Mouse (Mus musculus): ENCODE data around the gene Ptprt. TPM values are rescaled to one million over a fixed set of nuclear protein-coding genes. Genes with fewer than 3 reads are reported as not detected.

Ptprt gene
- polyA plus RNA-seq, 1 experiment: 0.05 TPM

DNA sequence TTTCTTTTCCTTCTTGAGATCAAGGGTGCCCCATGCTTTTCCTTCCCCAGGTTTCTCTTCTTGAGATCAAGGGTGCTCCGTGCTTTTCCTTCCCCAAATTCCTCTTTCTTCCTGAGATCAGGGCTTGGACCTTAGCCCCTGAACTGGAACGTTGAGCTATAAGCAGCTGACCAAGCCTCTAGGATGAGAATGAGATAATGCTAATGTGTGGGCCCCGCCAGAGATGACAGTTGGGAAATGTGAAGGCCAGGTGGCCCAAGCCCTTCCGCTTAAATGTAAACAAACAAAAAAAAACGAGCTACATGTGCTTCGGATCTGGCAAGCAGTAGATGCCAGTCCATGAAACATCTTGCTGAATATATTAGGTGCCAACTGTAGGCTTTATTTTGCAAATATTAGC is 266.3 kb downstream of the Ptprt start:
- Histone ChIP-seq H3K4me3 (ENCODE audit: insufficient read depth, low read depth, low read length) (no peak overlapping the region), H3K4me1 (ENCODE audit: control insufficient read depth, insufficient read depth, low read length) (no peaks in the 10 kb centered on the region), H3K27ac (ENCODE audit: insufficient read depth, low read depth, low read length) (no peak overlapping the region), H3K36me3 (ENCODE audit: control insufficient read depth, insufficient read depth, low read length) (no peaks in the 10 kb centered on the region), H3K27me3 (replicated peaks; ENCODE audit: control insufficient read depth, insufficient read depth, low read length) (no peaks in the 10 kb centered on the region)
- WGBS: 58% methylated on average over 6 of the region's 6 CpGs
- no peak for TF ChIP-seq CTCF (conservative IDR thresholded peaks at IDR 0.05; ENCODE audit: insufficient read depth, insufficient read length, low read depth, low read length)
- TF ChIP-seq POLR2A (IDR thresholded peaks at IDR 0.05; ENCODE audit: low read depth, low read length): no peak
- DNase-seq: no peak

GRCm38 (mm10) chr2:162391834-162392233 is 269.1 kb downstream of the Ptprt start:
- H3K36me3 ChIP-seq (ENCODE audit: control insufficient read depth, insufficient read depth, low read length): no peaks in the 10 kb centered on the region
- WGBS: 57% methylated on average over 4 of the region's 4 CpGs
- no peaks in the 10 kb centered on the region for H3K27me3 ChIP-seq (replicated peaks; ENCODE audit: control insufficient read depth, insufficient read depth, low read length)
- no peak for DNase-seq
- no peak overlapping the region for H3K27ac ChIP-seq (ENCODE audit: insufficient read depth, low read depth, low read length)
- no peak overlapping the region for H3K4me3 ChIP-seq (ENCODE audit: insufficient read depth, low read depth, low read length)
- TF ChIP-seq CTCF (conservative IDR thresholded peaks at IDR 0.05; ENCODE audit: insufficient read depth, insufficient read length, low read depth, low read length) (no peak), POLR2A (IDR thresholded peaks at IDR 0.05; ENCODE audit: low read depth, low read length) (no peak)
- H3K4me1 ChIP-seq (ENCODE audit: control insufficient read depth, insufficient read depth, low read length): no peaks in the 10 kb centered on the region

GRCm38 (mm10) chr2:162377309-162377708 is 283.6 kb downstream of the Ptprt start:
- H3K27me3 ChIP-seq (replicated peaks; ENCODE audit: control insufficient read depth, insufficient read depth, low read length): no peaks in the 10 kb centered on the region
- H3K36me3 ChIP-seq (ENCODE audit: control insufficient read depth, insufficient read depth, low read length): no peaks in the 10 kb centered on the region
- no peak for DNase-seq
- no peak for TF ChIP-seq CTCF (conservative IDR thresholded peaks at IDR 0.05; ENCODE audit: insufficient read depth, insufficient read length, low read depth, low read length)
- TF ChIP-seq POLR2A (IDR thresholded peaks at IDR 0.05; ENCODE audit: low read depth, low read length): no peak
- 88% methylated on average over 7 of the region's 7 CpGs for WGBS
- no peak overlapping the region for H3K27ac ChIP-seq (ENCODE audit: insufficient read depth, low read depth, low read length)
- no peaks in the 10 kb centered on the region for H3K4me1 ChIP-seq (ENCODE audit: control insufficient read depth, insufficient read depth, low read length)
- H3K4me3 ChIP-seq (ENCODE audit: insufficient read depth, low read depth, low read length): no peak overlapping the region

GRCm38 (mm10) chr2:162349047-162349446 is 311.9 kb downstream of the Ptprt start:
- DNase-seq: no peak
- Histone ChIP-seq H3K27ac (ENCODE audit: insufficient read depth, low read depth, low read length) (no peak overlapping the region), H3K27me3 (replicated peaks; ENCODE audit: control insufficient read depth, insufficient read depth, low read length) (no peaks in the 10 kb centered on the region), H3K36me3 (ENCODE audit: control insufficient read depth, insufficient read depth, low read length) (no peaks in the 10 kb centered on the region), H3K4me3 (ENCODE audit: insufficient read depth, low read depth, low read length) (no peak overlapping the region), H3K4me1 (ENCODE audit: control insufficient read depth, insufficient read depth, low read length) (no peaks in the 10 kb centered on the region)
- TF ChIP-seq CTCF (conservative IDR thresholded peaks at IDR 0.05; ENCODE audit: insufficient read depth, insufficient read length, low read depth, low read length): no peak
- TF ChIP-seq POLR2A (IDR thresholded peaks at IDR 0.05; ENCODE audit: low read depth, low read length): no peak
- whole genome bisulfite sequencing: 49% methylated on average over 1 of the region's 1 CpGs

- Histone ChIP-seq H3K36me3 (ENCODE audit: control insufficient read depth, insufficient read depth, low read length) (no peaks in the 10 kb centered on the region), H3K4me1 (ENCODE audit: control insufficient read depth, insufficient read depth, low read length) (no peaks in the 10 kb centered on the region), H3K4me3 (ENCODE audit: insufficient read depth, low read depth, low read length) (no peak overlapping the region), H3K27ac (ENCODE audit: insufficient read depth, low read depth, low read length) (no peak overlapping the region), H3K27me3 (replicated peaks; ENCODE audit: control insufficient read depth, insufficient read depth, low read length) (no peaks in the 10 kb centered on the region)
- no peak for DNase-seq
- TF ChIP-seq POLR2A (IDR thresholded peaks at IDR 0.05; ENCODE audit: low read depth, low read length) (no peak), CTCF (conservative IDR thresholded peaks at IDR 0.05; ENCODE audit: insufficient read depth, insufficient read length, low read depth, low read length) (no peak)
- 73% methylated on average over 2 of the region's 2 CpGs for WGBS
Measured at GRCm38 (mm10) chr2:162341846-162342245, 319.1 kb downstream of the Ptprt start.

DNA sequence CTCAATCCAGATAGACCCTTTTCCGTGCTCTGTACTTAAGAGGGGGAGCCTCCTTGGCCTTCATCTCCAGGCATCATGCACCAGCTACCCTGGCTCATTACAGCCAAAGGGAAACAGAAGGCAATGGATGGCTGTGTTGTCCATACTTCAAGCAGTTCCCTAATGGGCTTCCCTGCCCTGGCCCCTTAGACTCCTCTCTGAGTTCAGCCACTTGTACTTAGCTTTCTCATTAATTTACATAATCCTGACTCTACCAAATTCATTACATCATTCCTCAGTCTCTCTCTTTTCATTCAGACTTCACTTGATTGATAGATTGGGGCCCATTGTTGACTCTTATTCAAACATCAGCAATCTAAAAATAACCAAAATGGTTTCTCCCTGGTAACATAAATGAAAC is 320.7 kb downstream of the Ptprt start:
- H3K27ac ChIP-seq (ENCODE audit: insufficient read depth, low read depth, low read length): no peak overlapping the region
- DNase-seq: no peak
- H3K4me1 ChIP-seq (ENCODE audit: control insufficient read depth, insufficient read depth, low read length): no peaks in the 10 kb centered on the region
- TF ChIP-seq CTCF (conservative IDR thresholded peaks at IDR 0.05; ENCODE audit: insufficient read depth, insufficient read length, low read depth, low read length) (no peak), POLR2A (IDR thresholded peaks at IDR 0.05; ENCODE audit: low read depth, low read length) (no peak)
- no peaks in the 10 kb centered on the region for H3K27me3 ChIP-seq (replicated peaks; ENCODE audit: control insufficient read depth, insufficient read depth, low read length)
- 89% methylated on average over 1 of the region's 1 CpGs for WGBS
- H3K36me3 ChIP-seq (ENCODE audit: control insufficient read depth, insufficient read depth, low read length): no peaks in the 10 kb centered on the region
- no peak overlapping the region for H3K4me3 ChIP-seq (ENCODE audit: insufficient read depth, low read depth, low read length)

DNA sequence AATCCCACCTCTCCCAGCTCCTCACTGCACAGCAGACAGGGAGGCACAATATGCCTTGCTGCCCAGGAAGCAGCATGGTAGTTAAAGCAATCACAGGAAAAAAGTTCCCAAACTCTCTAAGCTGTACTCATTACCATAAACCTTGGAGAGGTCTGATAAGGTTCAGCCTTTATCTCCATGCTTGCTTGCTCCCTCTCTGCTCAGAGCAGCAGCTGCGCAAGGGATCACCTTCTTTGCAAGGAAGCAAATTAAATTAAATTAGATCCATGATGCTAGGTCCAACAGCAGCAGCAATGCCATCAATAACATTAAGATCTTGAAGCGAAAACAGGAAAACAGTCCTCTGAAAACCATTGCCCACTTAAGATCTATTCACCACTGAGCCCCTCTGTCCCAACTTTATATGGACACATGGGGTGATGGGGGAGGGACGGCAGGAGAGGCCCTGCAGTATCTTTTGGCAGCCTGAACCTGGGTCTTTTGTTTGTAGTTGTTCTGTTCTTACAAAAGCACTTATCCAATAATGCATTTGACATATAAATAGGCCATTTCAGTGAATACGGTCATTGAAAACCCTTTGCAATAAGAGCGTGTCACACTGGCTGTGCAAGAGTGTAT is 328.8 kb downstream of the Ptprt start:
- no peak for DNase-seq
- Histone ChIP-seq H3K36me3 (ENCODE audit: control insufficient read depth, insufficient read depth, low read length) (no peaks in the 10 kb centered on the region), H3K4me1 (ENCODE audit: control insufficient read depth, insufficient read depth, low read length) (no peaks in the 10 kb centered on the region), H3K27ac (ENCODE audit: insufficient read depth, low read depth, low read length) (no peak overlapping the region), H3K4me3 (ENCODE audit: insufficient read depth, low read depth, low read length) (no peak overlapping the region), H3K27me3 (replicated peaks; ENCODE audit: control insufficient read depth, insufficient read depth, low read length) (no peaks in the 10 kb centered on the region)
- no peak for TF ChIP-seq POLR2A (IDR thresholded peaks at IDR 0.05; ENCODE audit: low read depth, low read length)
- WGBS: 73% methylated on average over 5 of the region's 5 CpGs

Data from kidney, adult 2 months (tissue).